In genomic region chr15:83252060-83252459, GRCm38 (mm10) we compare ENCODE assay signal across 9 mouse cellular contexts. TPM values are rescaled to one million over a fixed set of nuclear protein-coding genes. Genes with fewer than 3 reads are reported as not detected.
DNase-seq lines count a peak whose midpoint lies in the region; TF ChIP-seq lines count a peak whose summit lies in the region.
"Had no signal": no experiment of that assay in that cellular context is flagged by ENCODE, and none has a peak within 500 bp of the region (broad histone marks: within the 10 kb centered on the region; RNA-seq: fewer than 3 reads in every experiment).

No protein-coding gene starts in this region.

- peaks cover 11% of the 10 kb centered on the region for H3K9me3 ChIP-seq in CH12.LX (replicated peaks; ENCODE audit: low read length)

- dilution Hi-C loops in CH12.LX (cut with MboI; ENCODE audit: extremely low pct_ligation_motif_present, extremely low pct_unique_long_range_greater_than_20kb, low sequenced_read_pairs) = no loop called here

- no peak for DNase-seq in CH12.LX (ENCODE audit: extremely low read depth)
- DNase-seq in adrenal gland, postnatal 10 days = peak; percentile 51
- peak; percentile 36 to 41 for DNase-seq in heart, postnatal 10 days
- DNase-seq in kidney, postnatal 4 days = peak; percentile 34 to 47
- DNase-seq in T-cell, adult 2 months (ENCODE audit: low spot score) = no peak
- no peak for DNase-seq in layer of hippocampus, adult 18-20 months (ENCODE audit: low spot score in 2 of 2)
- no peak for DNase-seq in frontal cortex, postnatal 36 days (ENCODE audit: low spot score in 2 of 2)

- no peaks in the 10 kb centered on the region for H3K27me3 ChIP-seq in CH12.LX (replicated peaks)

- TF ChIP-seq RAD21 in CH12.LX (IDR thresholded peaks at IDR 0.05; ENCODE audit: low read depth, low read length) = no peak

- H3K4me1 ChIP-seq in CH12.LX (ENCODE audit: control insufficient read depth in 1 of 2, insufficient read depth in 2 of 2) = peaks cover 5 to 42% of the 10 kb centered on the region in 2 experiments; a peak in 3 of 4 replicates

- in situ Hi-C loops in CH12.LX (cut with MboI; ENCODE audit: low pct_ligation_motif_present, low pct_unique_long_range_greater_than_20kb, low sequenced_read_pairs) = loop anchor here (5.0 kb wide), 1 partner anchor 45 kb away; no protein-coding TSS in a partner anchor

- intact Hi-C loops in heart, postnatal 10 days (cut with DNase I) = no loop called here

- H3K36me3 ChIP-seq in CH12.LX (replicated peaks in 1 of 2; ENCODE audit: control insufficient read depth in 1 of 2, insufficient read depth in 1 of 2, low read length in 1 of 2) = no peaks in the 10 kb centered on the region

- no peak for TF ChIP-seq CTCF in CH12.LX (conservative IDR thresholded peaks at IDR 0.05 in 1 of 2, IDR thresholded peaks at IDR 0.05 in 1 of 2; ENCODE audit: low read depth in 2 of 2, low read length in 2 of 2)

- no peak for TF ChIP-seq POLR2A in CH12.LX (IDR thresholded peaks at IDR 0.05; ENCODE audit: low read depth, low read length)

- TF ChIP-seq EP300 in CH12.LX (IDR thresholded peaks at IDR 0.05; ENCODE audit: low read length) = no peak

- H3K4me3 ChIP-seq in CH12.LX (replicated peaks in 1 of 3; ENCODE audit: low read depth in 2 of 3, low read length in 2 of 3, poor library complexity in 1 of 3) = peak overlapping the region in 2 of 3 experiments; percentile 13 to 89

- H3K27ac ChIP-seq in CH12.LX (ENCODE audit: insufficient read depth, low read depth) = no peak overlapping the region
- H3K27ac ChIP-seq: macrophage had no signal

- H3K79me2 ChIP-seq in CH12.LX (replicated peaks; ENCODE audit: control insufficient read depth, extremely low read depth, insufficient read depth, poor library complexity, severe bottlenecking) = peaks cover 4% of the 10 kb centered on the region; the same call in 1 of the 2 replicates

- no peak overlapping the region for H3K9ac ChIP-seq in CH12.LX (ENCODE audit: insufficient read depth, low read depth)

- H3K4me2 ChIP-seq in CH12.LX (ENCODE audit: insufficient read depth, low read depth, poor library complexity, severe bottlenecking) = no peak overlapping the region

TF ChIP-seq in CH12.LX, 34 proteins besides CTCF, POLR2A, EP300 and RAD21:
- no peak for TF ChIP-seq MAX (IDR thresholded peaks at IDR 0.05; ENCODE audit: low read length)
- no peak for TF ChIP-seq BHLHE40 (IDR thresholded peaks at IDR 0.05; ENCODE audit: low read depth, low read length)
- no peak for TF ChIP-seq NRF1 (IDR thresholded peaks at IDR 0.05; ENCODE audit: low read depth, low read length)
- no peak for TF ChIP-seq MEF2A (IDR thresholded peaks at IDR 0.05; ENCODE audit: borderline replicate concordance, low read depth, low read length)
- no peak for TF ChIP-seq RCOR1 (conservative IDR thresholded peaks at IDR 0.05; ENCODE audit: low read depth, low read length)
- no peak for TF ChIP-seq USF1 (IDR thresholded peaks at IDR 0.05; ENCODE audit: low read depth, low read length)
- TF ChIP-seq ZMIZ1 (IDR thresholded peaks at IDR 0.05; ENCODE audit: low read depth, low read length) = no peak
- TF ChIP-seq SMC3 (IDR thresholded peaks at IDR 0.05; ENCODE audit: low read depth, low read length) = no peak
- no peak for TF ChIP-seq NELFE (IDR thresholded peaks at IDR 0.05; ENCODE audit: low read depth, low read length)
- TF ChIP-seq JUN (IDR thresholded peaks at IDR 0.05; ENCODE audit: insufficient read depth, low read depth, low read length) = no peak
- no peak for TF ChIP-seq IRF4 (IDR thresholded peaks at IDR 0.05; ENCODE audit: low read depth, low read length)
- no peak for TF ChIP-seq CHD2 (IDR thresholded peaks at IDR 0.05; ENCODE audit: low read length)
- no peak for TF ChIP-seq HCFC1 (IDR thresholded peaks at IDR 0.05; ENCODE audit: low read depth, low read length)
- TF ChIP-seq UBTF (IDR thresholded peaks at IDR 0.05; ENCODE audit: low read depth, low read length) = no peak
TF ChIP-seq in CH12.LX: peak in this region for 0.

RNA-seq across cellular contexts. Expression of gene A4galt, which starts 0.5 kb away (rescaled TPM):
- total RNA-seq in CH12.LX (2012; rRNA removed) (23.6 and 29.8 TPM in 2 replicates), CH12.LX (2014; rRNA removed) (14.8 and 15.9 TPM in 2 replicates)
- 11.2 and 11.4 TPM in 2 replicates for polyA plus RNA-seq in CH12.LX (2012; ENCODE audit: insufficient read length, low read depth)
- 10 to 100 TPM; 12.3 to 12.8 TPM for total RNA-seq in adrenal gland, postnatal 10 days (2021)
- 1 to 10 TPM; 5.3 to 7.5 TPM for total RNA-seq in heart, postnatal 10 days (2021)
- 1 to 10 TPM; 3.0 to 3.5 TPM for total RNA-seq in layer of hippocampus, adult 18-20 months (2021)
- polyA plus RNA-seq: activated CD4-positive, CD25-positive, alpha-beta regulatory T cell, adult 4 months had no signal

Comparison
In these comparisons a context has a peak if more than half of its experiments do, and no peak if none do; other contexts are left out.
1. DNase-seq: peak in adrenal gland, postnatal 10 days (single experiment), heart, postnatal 10 days (2 of 2) and kidney, postnatal 4 days (2 of 2); none in CH12.LX (single experiment), T-cell, adult 2 months (single experiment), layer of hippocampus, adult 18-20 months (0 of 2) and frontal cortex, postnatal 36 days (0 of 2).